Mouse (Mus musculus) heart, embryonic 15.5 days (tissue): Measurements from ENCODE around the gene 1700016H13Rik. TPM values are rescaled to one million over a fixed set of nuclear protein-coding genes. Genes with fewer than 3 reads are reported as not detected.

Experiments used
- ATAC-seq: fragments of 200-750 bp; cut with Nextera tagmentation; replicated peaks from 2 replicates; pipeline ENCODE4 v1.8.0; 2017; ENCODE audit warnings: low read depth, moderate TSS enrichment; ENCODE audit not compliant: insufficient number of reproducible peaks, insufficient read depth, low FRiP score
- H3K27ac ChIP-seq: fragments of 300-500 bp; sonication (generic); 2 replicates; pipeline ENCODE4 v1.5.1; 2015; ENCODE audit warnings: mild to moderate bottlenecking, inconsistent platforms
- H3K27me3 ChIP-seq: fragments of 300-500 bp; sonication (generic); 2 replicates; pipeline ENCODE4 v1.6.1; 2015; ENCODE audit warnings: inconsistent platforms
- H3K36me3 ChIP-seq: fragments of 300-500 bp; sonication (generic); 2 replicates; pipeline ENCODE4 v1.6.1; 2015; ENCODE audit warnings: mild to moderate bottlenecking, inconsistent platforms
- H3K4me1 ChIP-seq: fragments of 300-500 bp; sonication (generic); replicated peaks from 2 replicates; pipeline ENCODE4 v1.6.1; 2015; ENCODE audit warnings: inconsistent platforms
- H3K4me2 ChIP-seq: fragments of 300-500 bp; sonication (generic); 2 replicates; pipeline ENCODE4 v1.6.1; 2015; ENCODE audit warnings: inconsistent platforms, mild to moderate bottlenecking, moderate library complexity
- H3K4me3 ChIP-seq: fragments of 300-500 bp; sonication (generic); 2 replicates; pipeline ENCODE4 v1.5.1; 2015; ENCODE audit warnings: mild to moderate bottlenecking, inconsistent platforms
- H3K9ac ChIP-seq: fragments of 300-500 bp; sonication (generic); 2 replicates; pipeline ENCODE4 v1.6.1; 2015; ENCODE audit warnings: mild to moderate bottlenecking, inconsistent platforms
- H3K9me3 ChIP-seq: fragments of 300-500 bp; sonication (generic); replicated peaks from 2 replicates; pipeline ENCODE4 v1.6.1; 2016; ENCODE audit warnings: inconsistent platforms
- WGBS: fragments of 180-500 bp; shearing (Covaris S2); methylation state at CpG from one replicate; pipeline ENCODE4 v1.1.7; 2015; ENCODE audit warnings: mixed read lengths; 5-methylcytosine and 5-hydroxymethylcytosine counted together
- polyA plus RNA-seq: library from polyadenylated mRNA; unstranded; fragments of >200 nt; fragmentation: Nextera tagmentation; extraction: Ambion mirVana; gene quantifications from 2 replicates; pipeline ENCODE4 v1.2.1, GENCODE M21; 2015

1700016H13Rik gene
- polyA plus RNA-seq, 1 experiment from 2014 or later: 0.24 TPM

- Histone ChIP-seq H3K4me2 (peak overlapping the region; percentile 43), H3K27ac (peak overlapping the region; percentile 89), H3K4me1 (peaks cover 26% of the 10 kb centered on the region), H3K4me3 (no peak overlapping the region), H3K27me3 (no peaks in the 10 kb centered on the region), H3K36me3 (no peaks in the 10 kb centered on the region), H3K9me3 (no peaks in the 10 kb centered on the region), H3K9ac (no peak overlapping the region)
- 72% methylated on average over 6 of the region's 6 CpGs for WGBS
- no peak for ATAC-seq
These were observed 27.3 kb downstream of the 1700016H13Rik start for GRCm38 (mm10) chr5:103628499-103628898.

DNA sequence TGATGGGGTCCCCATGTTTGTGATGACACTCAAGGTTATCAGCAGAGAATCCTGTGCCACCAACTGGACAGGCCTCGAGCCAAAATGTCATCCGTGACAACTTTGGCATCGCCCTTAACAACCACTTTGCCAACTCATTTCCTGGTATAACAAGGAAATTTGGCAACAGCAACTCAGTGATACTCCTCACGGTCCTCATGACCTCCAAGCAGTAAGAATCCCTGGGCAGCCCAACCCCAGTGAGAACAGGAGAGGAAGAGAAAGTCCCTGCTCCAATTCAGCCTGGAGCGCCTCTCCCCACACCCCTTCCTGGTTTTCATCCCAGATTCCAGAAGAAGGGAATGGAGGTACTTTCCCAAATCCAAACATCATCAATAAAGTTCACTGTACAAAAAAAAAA is 31.0 kb downstream of the 1700016H13Rik start:
- WGBS: 82% methylated on average over 5 of the region's 5 CpGs

GRCm38 (mm10) chr5:103622321-103622720 is 33.5 kb downstream of the 1700016H13Rik start:
- Histone ChIP-seq H3K4me3 (no peak overlapping the region), H3K4me2 (no peak overlapping the region), H3K9me3 (no peaks in the 10 kb centered on the region), H3K36me3 (no peaks in the 10 kb centered on the region), H3K27me3 (no peaks in the 10 kb centered on the region), H3K27ac (no peak overlapping the region), H3K4me1 (peaks cover 20% of the 10 kb centered on the region), H3K9ac (no peak overlapping the region)
- 77% methylated on average over 5 of the region's 5 CpGs for WGBS
- ATAC-seq: no peak

More for the DNA sequence above, 31.0 kb downstream of the 1700016H13Rik start:
- Histone ChIP-seq H3K4me1 (peaks cover 39% of the 10 kb centered on the region), H3K9ac (no peak overlapping the region), H3K36me3 (no peaks in the 10 kb centered on the region), H3K4me2 (no peak overlapping the region), H3K27ac (no peak overlapping the region), H3K27me3 (no peaks in the 10 kb centered on the region), H3K9me3 (no peaks in the 10 kb centered on the region), H3K4me3 (no peak overlapping the region)
- ATAC-seq: no peak

DNA sequence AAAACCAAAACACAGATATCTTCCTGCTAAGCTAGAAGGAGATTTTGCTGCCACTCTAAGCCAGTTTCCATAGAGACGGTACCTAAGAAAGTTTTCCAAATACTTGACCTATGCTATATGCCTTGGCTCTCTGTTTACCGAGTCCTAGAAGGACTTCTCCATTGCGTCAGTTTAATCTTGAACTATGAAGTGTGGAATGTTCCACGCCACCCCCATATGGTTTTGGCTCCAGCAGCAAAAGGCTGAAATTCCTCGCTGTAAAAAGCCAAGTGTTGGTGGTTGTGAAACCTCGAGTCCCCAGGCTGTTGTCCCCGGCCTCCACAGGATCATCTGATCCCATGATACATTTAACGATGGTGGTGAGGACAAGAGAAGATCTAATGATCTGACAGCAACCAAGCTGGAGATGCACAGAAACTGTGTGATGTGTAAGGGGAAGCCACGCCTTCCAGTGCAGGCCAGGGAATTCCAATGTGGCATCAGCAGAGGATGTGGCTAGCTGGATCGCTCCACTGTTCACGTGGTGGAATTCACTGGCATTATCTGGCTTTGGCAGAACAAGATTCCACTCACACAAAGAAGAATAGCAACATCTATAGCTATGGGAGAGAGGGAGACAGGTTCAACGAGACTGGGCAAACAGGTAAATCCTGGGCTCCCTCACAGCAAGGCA is 35.4 kb downstream of the 1700016H13Rik start:
- no peak overlapping the region for H3K4me3 ChIP-seq
- 33% methylated on average over 12 of the region's 12 CpGs for WGBS
- peak overlapping the region; percentile 11; the same call in 1 of the 2 replicates for H3K4me2 ChIP-seq
- ATAC-seq: peak; percentile 75
- no peaks in the 10 kb centered on the region for H3K36me3 ChIP-seq
- peaks cover 20% of the 10 kb centered on the region for H3K4me1 ChIP-seq
- H3K27ac ChIP-seq: peak overlapping the region; percentile 56
- H3K9me3 ChIP-seq: no peaks in the 10 kb centered on the region
- H3K9ac ChIP-seq: no peak overlapping the region
- no peaks in the 10 kb centered on the region for H3K27me3 ChIP-seq

- Histone ChIP-seq H3K9ac (no peak overlapping the region), H3K27me3 (no peaks in the 10 kb centered on the region), H3K9me3 (no peaks in the 10 kb centered on the region), H3K27ac (no peak overlapping the region), H3K36me3 (no peaks in the 10 kb centered on the region), H3K4me2 (no peak overlapping the region), H3K4me1 (peaks cover 18% of the 10 kb centered on the region), H3K4me3 (no peak overlapping the region)
- no peak for ATAC-seq
- 74% methylated on average over 9 of the region's 9 CpGs for WGBS
These were observed 38.6 kb downstream of the 1700016H13Rik start for GRCm38 (mm10) chr5:103617191-103617590.

- no peak for ATAC-seq
- no peaks in the 10 kb centered on the region for H3K9me3 ChIP-seq
- WGBS: 85% methylated on average over 7 of the region's 7 CpGs
These were observed 41.5 kb downstream of the 1700016H13Rik start for GRCm38 (mm10) chr5:103614356-103614755.

DNA sequence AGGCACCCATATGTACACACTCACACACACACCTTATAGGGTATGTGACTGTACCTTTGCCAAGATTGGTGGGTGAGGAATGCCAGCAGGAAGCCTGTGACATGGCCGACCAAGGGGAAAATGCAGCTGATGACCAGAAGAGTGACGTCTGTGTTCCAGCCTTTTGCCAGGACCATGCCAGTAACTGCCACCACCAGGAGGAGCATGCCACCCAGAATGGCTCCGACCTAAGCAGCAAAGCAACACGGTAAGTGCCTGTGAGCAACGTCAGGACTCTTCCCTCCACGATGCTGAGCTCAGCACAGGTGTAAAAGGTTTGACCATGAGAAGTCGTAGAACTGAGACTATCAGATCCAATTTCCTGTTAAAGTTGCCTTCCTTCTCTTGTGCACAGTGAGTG is 43.5 kb downstream of the 1700016H13Rik start:
- 76% methylated on average over 7 of the region's 7 CpGs for WGBS
- Histone ChIP-seq H3K9me3 (no peaks in the 10 kb centered on the region), H3K9ac (no peak overlapping the region), H3K36me3 (no peaks in the 10 kb centered on the region), H3K27me3 (no peaks in the 10 kb centered on the region), H3K4me2 (no peak overlapping the region), H3K27ac (no peak overlapping the region), H3K4me1 (no peaks in the 10 kb centered on the region), H3K4me3 (no peak overlapping the region)
- ATAC-seq: no peak

More at GRCm38 (mm10) chr5:103614356-103614755, 41.5 kb downstream of the 1700016H13Rik start:
- no peaks in the 10 kb centered on the region for H3K27me3 ChIP-seq
- H3K36me3 ChIP-seq: no peaks in the 10 kb centered on the region
- no peak overlapping the region for H3K4me3 ChIP-seq
- no peak overlapping the region for H3K4me2 ChIP-seq
- no peaks in the 10 kb centered on the region for H3K4me1 ChIP-seq
- H3K27ac ChIP-seq: no peak overlapping the region
- no peak overlapping the region for H3K9ac ChIP-seq

- Histone ChIP-seq H3K4me1 (no peaks in the 10 kb centered on the region), H3K9ac (no peak overlapping the region), H3K36me3 (no peaks in the 10 kb centered on the region), H3K27ac (no peak overlapping the region), H3K27me3 (no peaks in the 10 kb centered on the region), H3K4me3 (no peak overlapping the region), H3K4me2 (no peak overlapping the region), H3K9me3 (no peaks in the 10 kb centered on the region)
- 80% methylated on average over 10 of the region's 10 CpGs for WGBS
- ATAC-seq: no peak
These were observed 44.8 kb downstream of the 1700016H13Rik start for GRCm38 (mm10) chr5:103610856-103611472.

GRCm38 (mm10) chr5:103610148-103610547 is 45.7 kb downstream of the 1700016H13Rik start:
- Histone ChIP-seq H3K27me3 (no peaks in the 10 kb centered on the region), H3K4me3 (no peak overlapping the region), H3K27ac (no peak overlapping the region), H3K36me3 (no peaks in the 10 kb centered on the region), H3K9ac (no peak overlapping the region), H3K4me2 (no peak overlapping the region), H3K4me1 (no peaks in the 10 kb centered on the region), H3K9me3 (no peaks in the 10 kb centered on the region)
- 56% methylated on average over 5 of the region's 5 CpGs for whole genome bisulfite sequencing
- ATAC-seq: no peak

GRCm38 (mm10) chr5:103605707-103606106 is 50.1 kb downstream of the 1700016H13Rik start:
- WGBS: 86% methylated on average over 7 of the region's 7 CpGs
- no peak for ATAC-seq
- no peak overlapping the region for H3K4me3 ChIP-seq

DNA sequence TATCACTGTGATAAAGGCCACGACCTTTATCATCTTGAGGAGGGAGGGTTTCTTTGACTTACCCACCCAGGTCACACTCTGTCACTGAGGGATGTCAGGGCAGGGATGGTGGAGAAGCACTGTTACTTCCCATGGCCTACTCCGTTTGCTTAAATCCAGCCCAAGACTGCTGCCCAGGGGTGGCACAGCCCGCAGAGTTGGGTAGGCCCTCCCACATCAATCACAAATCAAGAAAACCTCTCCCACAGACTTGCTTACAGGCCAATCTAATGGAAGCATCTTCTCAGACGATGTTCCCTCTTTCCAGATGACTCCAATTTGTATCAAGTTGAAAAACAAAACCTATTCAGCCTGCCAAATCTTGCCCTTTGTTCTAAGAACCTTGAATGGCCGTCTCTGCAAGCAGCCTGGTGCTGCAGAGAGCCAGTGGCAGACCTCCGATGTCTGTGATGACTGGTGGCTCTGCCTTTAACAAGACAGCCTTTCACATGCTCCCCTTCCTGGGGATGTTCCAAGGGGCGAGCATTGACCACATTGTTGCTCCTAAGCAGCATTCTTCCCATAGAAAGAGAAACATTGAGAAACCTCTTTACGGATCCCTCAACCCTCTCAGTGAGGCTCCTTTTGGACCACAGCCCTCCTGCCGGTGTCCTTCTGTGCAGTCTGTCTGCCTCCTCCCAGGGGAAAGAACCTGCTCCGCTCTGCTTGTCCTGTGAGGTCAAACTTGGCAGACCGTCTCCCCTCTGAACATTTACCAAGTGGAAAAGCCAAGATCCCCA is 52.5 kb downstream of the 1700016H13Rik start:
- no peak for ATAC-seq
- WGBS: 67% methylated on average over 11 of the region's 11 CpGs
- H3K4me2 ChIP-seq: no peak overlapping the region
- H3K27ac ChIP-seq: no peak overlapping the region
- peaks cover 10% of the 10 kb centered on the region for H3K4me1 ChIP-seq
- no peaks in the 10 kb centered on the region for H3K9me3 ChIP-seq
- H3K36me3 ChIP-seq: no peaks in the 10 kb centered on the region
- no peak overlapping the region for H3K9ac ChIP-seq
- no peak overlapping the region for H3K4me3 ChIP-seq
- H3K27me3 ChIP-seq: no peaks in the 10 kb centered on the region

More at GRCm38 (mm10) chr5:103605707-103606106, 50.1 kb downstream of the 1700016H13Rik start:
- Histone ChIP-seq H3K27me3 (no peaks in the 10 kb centered on the region), H3K36me3 (no peaks in the 10 kb centered on the region), H3K9ac (no peak overlapping the region), H3K27ac (no peak overlapping the region), H3K4me2 (no peak overlapping the region), H3K4me1 (no peaks in the 10 kb centered on the region), H3K9me3 (no peaks in the 10 kb centered on the region)
